Mouse (Mus musculus): ENCODE measurements around the gene Tlr9.

Gene Tlr9

GRCm38 (mm10) chr9:106263381-106263924 is 41.1 kb downstream of the Tlr9 start:
- peak in 1 of 2 experiments; percentile 40 for DNase-seq (ENCODE audit: inconsistent age in 2 of 2, low spot score in 1 of 2)

GRCm38 (mm10) chr9:106265358-106266075 is 43.1 kb downstream of the Tlr9 start:
- DNase-seq (ENCODE audit: inconsistent age in 2 of 2, low spot score in 1 of 2): peak; percentile 92 to 95

- DNase-seq (ENCODE audit: inconsistent age in 2 of 2, low spot score in 1 of 2): peak; percentile 93 to 95
Measured at GRCm38 (mm10) chr9:106266936-106267657, 44.7 kb downstream of the Tlr9 start.

GRCm38 (mm10) chr9:106268421-106268820 is 46.0 kb downstream of the Tlr9 start:
- peak; percentile 59 to 84 for DNase-seq (ENCODE audit: inconsistent age in 2 of 2, low spot score in 1 of 2)

- DNase-seq (ENCODE audit: inconsistent age in 2 of 2, low spot score in 1 of 2): peak; percentile 66 to 90
Measured at GRCm38 (mm10) chr9:106269076-106269788, 46.8 kb downstream of the Tlr9 start.

GRCm38 (mm10) chr9:106269879-106270278 is 47.5 kb downstream of the Tlr9 start:
- DNase-seq (ENCODE audit: inconsistent age in 2 of 2, low spot score in 1 of 2): peak in 1 of 2 experiments; percentile 61

GRCm38 (mm10) chr9:106270656-106271055 is 48.3 kb downstream of the Tlr9 start:
- DNase-seq (ENCODE audit: inconsistent age in 2 of 2, low spot score in 1 of 2): peak; percentile 57 to 81

- DNase-seq (ENCODE audit: inconsistent age in 2 of 2, low spot score in 1 of 2): no peak
Measured at GRCm38 (mm10) chr9:106272288-106272687, 49.9 kb downstream of the Tlr9 start.

- DNase-seq (ENCODE audit: inconsistent age in 2 of 2, low spot score in 1 of 2): peak in 1 of 2 experiments; percentile 55
Measured at GRCm38 (mm10) chr9:106273276-106273675, 50.9 kb downstream of the Tlr9 start.

- DNase-seq (ENCODE audit: inconsistent age in 2 of 2, low spot score in 1 of 2): peak in 1 of 2 experiments; percentile 73
Measured at GRCm38 (mm10) chr9:106273791-106274190, 51.4 kb downstream of the Tlr9 start.

- no peak for DNase-seq (ENCODE audit: inconsistent age in 2 of 2, low spot score in 1 of 2)
Measured at GRCm38 (mm10) chr9:106274652-106275180, 52.3 kb downstream of the Tlr9 start.

- DNase-seq (ENCODE audit: inconsistent age in 2 of 2, low spot score in 1 of 2): no peak
Measured at GRCm38 (mm10) chr9:106275806-106276205, 53.4 kb downstream of the Tlr9 start.
